ENCODE assay signal across 12 mouse cellular contexts in the genomic region with DNA sequence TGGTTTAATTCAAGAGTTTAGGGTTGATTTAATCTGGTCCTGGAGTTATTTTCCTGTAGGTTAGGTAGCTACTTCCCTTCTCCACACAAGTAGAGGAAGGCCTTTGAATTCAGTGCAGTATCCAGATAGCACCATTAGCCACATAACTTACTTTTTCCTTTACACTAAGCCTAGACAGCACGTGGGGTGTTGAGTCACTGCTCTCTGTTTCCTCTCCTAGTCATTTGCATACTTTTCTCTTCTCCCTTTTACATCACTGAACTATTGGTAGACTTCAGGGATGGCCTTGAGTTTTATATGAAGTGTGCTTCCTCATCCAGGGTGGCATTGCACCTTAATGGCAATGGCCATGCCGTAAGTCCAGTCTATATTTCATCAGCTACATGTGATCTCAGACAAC.
"Had no signal": no experiment of that assay in that cellular context is flagged by ENCODE, and none has a peak within 500 bp of the region (broad histone marks: within the 10 kb centered on the region; RNA-seq: fewer than 3 reads in every experiment).

No protein-coding gene starts in this region.

- H3K36me3 ChIP-seq: limb, embryonic 10.5 days; liver, embryonic 15.5 days; midbrain, embryonic 12.5 days; neural tube, embryonic 15.5 days had no signal

- ATAC-seq: lung, postnatal 0 days had no signal

- H3K4me1 ChIP-seq: limb, embryonic 10.5 days; liver, embryonic 15.5 days; megakaryocyte, embryonic 14.5 days; midbrain, embryonic 12.5 days had no signal

- H3K9me3 ChIP-seq: limb, embryonic 10.5 days; liver, embryonic 15.5 days; megakaryocyte, embryonic 14.5 days; midbrain, embryonic 12.5 days; neural tube, embryonic 15.5 days had no signal

- H3K27me3 ChIP-seq: liver, embryonic 15.5 days; megakaryocyte, embryonic 14.5 days; midbrain, embryonic 12.5 days; neural tube, embryonic 15.5 days had no signal

- H3K27ac ChIP-seq: left cerebral cortex, adult 2 months; limb, embryonic 10.5 days; liver, embryonic 15.5 days; midbrain, embryonic 12.5 days; neural tube, embryonic 15.5 days; stomach, postnatal 0 days had no signal

- DNase-seq: kidney, postnatal 25 days; lung, adult 2 months; lung, postnatal 36 days had no signal

- H3K9ac ChIP-seq: liver, embryonic 15.5 days; midbrain, embryonic 12.5 days; neural tube, embryonic 15.5 days had no signal

- H3K4me2 ChIP-seq: liver, embryonic 11.5 days; liver, embryonic 15.5 days; midbrain, embryonic 12.5 days; neural tube, embryonic 15.5 days had no signal

- H3K4me3 ChIP-seq: left cerebral cortex, adult 2 months; limb, embryonic 10.5 days; liver, embryonic 15.5 days; megakaryocyte, embryonic 14.5 days; midbrain, embryonic 12.5 days; neural tube, embryonic 15.5 days had no signal
